Mouse (Mus musculus) left cerebral cortex, postnatal 14 days (tissue): ENCODE measurements around the gene Fut11. TPM values are rescaled to one million over a fixed set of nuclear protein-coding genes. Genes with fewer than 3 reads are reported as not detected.
A peak's percentile ranks its signal among the peaks of the same experiment; 100 is the strongest.

Experiments used
- DNase-seq, 2 experiments: peaks; one replicate each; pipeline ENCODE4 v3.0.0; 2021 to 2022; ENCODE audit warnings: low spot score in 2 of 2, mixed read lengths in 1 of 2
- intact Hi-C: fragments of 180-260 bp; cut with DNase I; formaldehyde crosslinking; loops from one replicate; pipeline ENCODE4 v1.15.1; 2025
- total RNA-seq, 2 experiments: library from RNA; stranded (reverse); gene quantifications; 2 replicates each; pipeline ENCODE4 v1.2.3; 2021

Gene Fut11
- total RNA-seq, 2 experiments from 2014 or later: 19.3 to 20.1 TPM

DNA sequence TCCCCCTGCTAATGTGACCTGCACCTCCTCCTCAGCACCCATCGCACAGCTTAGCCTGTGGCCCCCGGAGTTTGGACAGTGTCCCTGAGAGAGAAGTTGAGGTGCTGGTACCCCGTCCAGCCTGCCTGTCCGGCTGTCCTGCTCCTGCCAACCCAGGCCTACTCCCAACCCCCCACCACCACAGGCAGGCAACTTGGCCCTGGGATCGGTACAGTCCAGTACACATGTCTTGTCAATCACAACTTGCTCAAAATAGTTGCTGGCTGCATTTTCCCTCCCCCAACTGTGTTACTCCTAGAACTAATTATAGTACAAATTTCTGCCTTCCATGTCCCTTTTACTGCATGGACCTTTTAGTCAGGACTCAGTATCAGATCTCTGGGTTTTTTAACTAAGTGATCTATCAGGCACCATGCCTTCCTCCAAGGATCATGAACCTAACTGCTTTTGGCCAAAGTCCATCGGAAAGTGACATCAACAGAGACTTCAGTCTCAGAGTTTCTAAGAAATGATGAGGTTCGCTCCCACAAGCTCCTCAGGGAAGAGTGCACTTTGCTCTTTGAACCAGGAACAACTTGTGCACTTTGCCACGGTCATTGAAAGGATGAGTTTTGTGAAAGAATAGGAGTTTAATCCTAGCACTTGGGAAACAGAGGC, 26.5 kb upstream of the Fut11 start, which contains the start of gene Synpo2l:
Synpo2l (minus strand) TSS at position 201 of the 657 bp plus-strand sequence.
- no peak for DNase-seq
- intact Hi-C loops: loop anchor here (10.0 kb wide), 1 partner anchor 273 kb away; the partner anchor contains the start of gene Mrps16

DNA sequence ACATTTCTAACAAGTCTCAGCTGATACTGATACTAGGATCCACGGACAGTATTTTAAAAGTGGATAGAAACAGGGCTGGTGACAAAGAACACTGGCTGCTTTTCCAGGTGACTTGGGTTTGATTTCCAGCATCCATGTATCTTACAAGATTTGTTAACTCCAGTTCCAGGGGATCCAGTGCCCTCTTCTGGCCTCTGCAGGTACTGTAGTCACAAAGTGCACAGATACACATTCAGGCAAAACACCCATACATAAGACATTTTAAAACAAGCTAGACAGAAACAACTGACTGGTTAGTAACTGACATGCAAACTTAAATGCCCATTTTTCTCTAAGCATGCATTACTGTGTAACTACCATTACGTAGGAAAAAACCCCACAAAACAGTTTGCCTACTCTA, 21.8 kb upstream of the Fut11 start:
- DNase-seq: peak; percentile 39 to 67
- intact Hi-C loops: no loop called here

DNA sequence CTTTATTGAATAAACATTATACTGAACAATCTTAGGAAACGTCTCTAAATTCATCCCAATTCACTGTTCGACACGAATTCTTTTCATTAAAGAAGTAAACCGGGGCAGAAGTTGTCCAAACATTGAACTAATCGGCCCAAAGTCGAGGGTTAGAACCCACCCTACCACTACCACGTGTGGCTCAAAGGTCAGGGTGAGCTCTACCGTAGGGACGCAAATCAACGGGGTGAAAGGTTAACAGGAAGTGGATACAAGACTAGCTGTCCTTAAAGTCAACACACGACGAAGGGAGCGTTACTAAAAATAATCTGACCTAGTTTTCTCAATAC, 21.1 kb upstream of the Fut11 start:
- intact Hi-C loops: no loop called here
- DNase-seq: peak in 1 of 2 experiments; percentile 52

DNA sequence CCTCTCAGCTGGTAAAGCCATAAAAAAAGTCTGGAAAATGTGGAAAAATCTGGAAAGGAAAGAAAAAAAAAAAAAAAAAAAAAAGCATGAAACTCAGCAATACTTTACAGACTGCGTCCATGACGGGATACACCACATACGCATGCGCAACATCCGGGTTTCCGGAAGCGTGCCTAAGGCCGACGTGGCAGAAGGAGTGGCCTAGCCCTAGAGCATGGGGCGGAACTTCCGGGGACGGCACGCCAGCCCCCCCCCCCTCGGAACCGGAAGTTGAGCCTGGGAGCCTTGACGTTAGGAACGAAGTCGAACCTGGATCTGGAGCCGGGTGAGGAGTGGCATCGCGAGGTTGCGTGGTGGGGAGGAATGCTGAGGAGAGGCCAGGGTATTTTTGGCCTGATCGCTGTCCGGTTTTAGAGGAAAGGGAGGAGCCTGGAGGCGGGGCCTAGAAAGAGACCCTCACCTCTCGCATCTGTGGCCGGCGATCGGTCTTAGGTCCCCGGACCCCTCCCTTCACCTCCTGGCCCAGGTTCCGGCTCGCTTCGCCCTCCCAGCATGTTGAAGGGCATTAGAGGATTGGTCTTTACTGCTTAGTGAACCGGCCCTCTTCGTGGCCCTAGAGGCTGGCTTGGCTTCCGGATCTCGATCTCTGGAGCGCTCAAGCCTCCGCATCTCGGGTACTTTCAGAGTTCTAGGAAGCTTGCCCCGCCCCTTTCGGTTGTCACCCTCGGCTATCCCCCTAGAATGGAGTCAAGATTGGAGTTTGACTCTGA, 20.5 kb upstream of the Fut11 start, which contains the start of gene Sec24c:
Sec24c (plus strand) TSS at position 245 of the 770 bp plus-strand sequence.
- intact Hi-C loops: no loop called here
- peak; percentile 96 to 98 for DNase-seq

DNA sequence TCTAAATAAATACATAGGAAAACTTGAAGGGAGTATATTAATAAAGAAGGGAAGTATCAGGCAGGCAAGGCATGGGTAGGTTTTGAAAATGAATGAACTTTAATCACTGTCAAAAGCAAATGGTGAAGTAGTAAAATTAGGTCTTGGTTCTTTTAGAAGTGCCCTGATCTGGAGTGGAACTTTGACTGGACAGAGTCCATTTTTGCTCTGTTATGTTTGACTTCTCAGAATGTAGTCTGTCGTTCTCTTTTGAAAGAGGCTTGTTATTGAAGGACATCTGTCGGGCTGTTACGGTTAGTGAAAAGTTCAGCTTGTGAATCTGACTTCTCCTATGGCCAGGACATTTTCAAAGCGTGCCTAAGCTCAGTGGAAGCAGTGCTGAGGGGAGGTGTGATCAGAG, 16.9 kb upstream of the Fut11 start:
- intact Hi-C loops: no loop called here
- DNase-seq: no peak

DNA sequence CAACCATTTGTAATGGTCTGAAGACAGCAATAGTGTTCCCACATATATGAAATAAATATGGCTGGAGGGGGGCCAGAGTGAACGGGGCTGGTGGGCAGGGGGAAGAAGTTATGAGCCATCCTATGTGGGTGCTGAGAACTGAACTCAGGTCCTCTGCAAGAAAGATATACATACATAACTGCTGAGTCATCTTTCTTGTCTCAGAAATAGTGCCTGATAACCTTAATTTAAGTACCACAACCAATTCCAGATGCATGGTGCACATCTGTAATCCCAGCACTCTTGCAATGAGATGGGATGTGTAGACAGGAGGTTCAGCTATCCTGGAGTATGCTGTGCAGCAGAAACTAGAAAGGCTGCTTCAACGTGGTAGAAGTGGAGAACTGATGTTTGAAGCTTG, 13.0 kb upstream of the Fut11 start:
- intact Hi-C loops: no loop called here

DNA sequence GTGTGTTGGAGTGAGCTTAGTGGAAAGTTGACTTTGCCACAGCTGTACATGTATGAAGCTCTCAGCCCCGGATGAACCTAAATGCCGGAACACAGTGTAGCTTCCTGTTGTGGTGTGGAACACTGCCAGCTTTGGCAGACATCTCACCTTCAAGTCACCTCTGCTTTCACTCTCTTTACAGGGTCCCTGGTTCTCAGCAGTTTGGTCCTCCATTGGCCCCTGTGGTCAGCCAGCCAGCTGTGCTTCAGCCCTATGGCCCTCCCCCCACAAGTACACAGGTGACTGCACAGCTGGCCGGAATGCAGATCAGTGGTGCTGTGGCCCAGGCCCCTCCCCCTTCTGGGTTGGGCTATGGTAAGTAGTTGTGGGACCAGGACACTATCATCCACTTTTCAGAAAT, 12.3 kb upstream of the Fut11 start:
- no peak for DNase-seq
- intact Hi-C loops: no loop called here

More for the DNA sequence above, 13.0 kb upstream of the Fut11 start:
- DNase-seq: no peak

DNA sequence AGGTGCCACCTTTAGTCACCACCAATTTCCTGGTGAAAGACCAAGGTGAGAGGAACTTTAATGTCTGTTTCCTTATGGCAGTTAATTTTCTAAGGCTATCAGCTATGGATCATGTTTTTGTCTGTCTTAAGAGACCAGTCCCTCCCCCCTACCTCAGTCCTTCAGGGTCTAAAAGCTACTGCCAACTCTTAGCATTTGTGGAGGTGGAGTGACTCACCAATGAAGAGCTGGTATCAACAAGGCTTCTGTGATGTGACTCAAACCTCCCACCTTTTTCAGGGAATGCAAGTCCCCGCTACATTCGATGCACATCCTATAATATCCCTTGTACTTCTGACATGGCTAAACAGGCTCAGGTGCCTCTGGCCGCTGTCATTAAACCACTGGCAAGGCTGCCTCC, 8.2 kb upstream of the Fut11 start:
- no peak for DNase-seq
- intact Hi-C loops: no loop called here

DNA sequence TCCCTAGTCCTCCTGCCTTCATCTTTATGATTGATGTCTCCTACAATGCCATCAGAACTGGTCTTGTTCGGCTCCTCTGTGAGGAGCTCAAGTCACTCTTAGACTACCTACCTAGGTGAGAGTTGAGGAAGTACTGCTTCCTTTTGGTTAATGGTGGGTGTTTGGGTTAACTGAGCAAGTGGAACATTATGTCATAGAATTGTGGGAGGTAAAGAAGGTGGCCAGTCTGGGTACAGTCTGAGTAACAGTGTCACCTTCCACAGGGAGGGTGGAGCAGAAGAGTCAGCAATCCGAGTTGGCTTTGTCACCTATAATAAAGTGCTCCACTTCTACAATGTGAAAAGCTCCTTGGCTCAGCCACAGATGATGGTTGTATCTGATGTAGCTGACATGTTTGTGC, 5.8 kb upstream of the Fut11 start:
- DNase-seq: no peak
- intact Hi-C loops: no loop called here

DNA sequence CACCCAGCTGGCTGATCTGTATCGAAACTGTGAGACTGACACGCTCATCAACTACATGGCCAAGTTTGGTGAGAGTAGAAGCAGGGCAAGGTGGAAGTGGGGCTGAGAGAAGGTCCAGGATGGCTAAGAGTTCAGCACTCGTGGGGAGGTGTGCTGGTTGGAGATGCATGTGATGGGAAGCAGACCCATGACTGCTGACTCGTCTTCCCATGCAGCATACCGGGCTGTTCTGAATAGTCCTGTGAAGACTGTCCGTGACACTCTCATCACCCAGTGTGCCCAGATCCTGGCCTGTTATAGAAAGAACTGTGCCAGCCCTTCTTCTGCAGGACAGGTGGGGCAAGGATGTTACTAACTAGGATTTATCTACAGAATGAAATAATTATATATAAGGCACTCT, 3.0 kb upstream of the Fut11 start:
- no peak for DNase-seq
- intact Hi-C loops: no loop called here

DNA sequence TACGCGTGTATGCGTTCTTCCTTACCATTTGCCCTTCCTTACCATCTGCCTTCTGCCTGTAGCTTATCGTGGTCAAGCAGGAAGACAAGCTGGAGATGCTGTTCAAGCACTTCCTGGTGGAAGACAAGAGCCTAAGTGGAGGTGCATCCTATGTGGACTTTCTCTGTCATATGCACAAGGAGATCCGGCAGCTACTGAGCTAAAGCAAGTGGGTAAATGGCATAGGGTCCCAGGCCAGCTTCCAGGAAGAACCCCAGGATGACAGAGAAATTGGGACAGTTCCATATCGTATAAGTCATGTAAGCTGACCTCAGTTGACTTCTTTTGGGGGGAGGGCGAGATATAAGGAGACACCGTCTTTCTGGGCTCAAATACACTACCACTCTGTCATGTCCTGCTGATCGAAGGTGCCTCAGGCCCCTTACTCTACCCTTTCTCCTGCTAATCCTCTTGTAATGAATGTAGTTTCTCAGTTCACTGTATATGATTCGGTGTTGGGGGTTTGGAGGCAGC, 1.1 kb upstream of the Fut11 start:
- DNase-seq: no peak

DNA sequence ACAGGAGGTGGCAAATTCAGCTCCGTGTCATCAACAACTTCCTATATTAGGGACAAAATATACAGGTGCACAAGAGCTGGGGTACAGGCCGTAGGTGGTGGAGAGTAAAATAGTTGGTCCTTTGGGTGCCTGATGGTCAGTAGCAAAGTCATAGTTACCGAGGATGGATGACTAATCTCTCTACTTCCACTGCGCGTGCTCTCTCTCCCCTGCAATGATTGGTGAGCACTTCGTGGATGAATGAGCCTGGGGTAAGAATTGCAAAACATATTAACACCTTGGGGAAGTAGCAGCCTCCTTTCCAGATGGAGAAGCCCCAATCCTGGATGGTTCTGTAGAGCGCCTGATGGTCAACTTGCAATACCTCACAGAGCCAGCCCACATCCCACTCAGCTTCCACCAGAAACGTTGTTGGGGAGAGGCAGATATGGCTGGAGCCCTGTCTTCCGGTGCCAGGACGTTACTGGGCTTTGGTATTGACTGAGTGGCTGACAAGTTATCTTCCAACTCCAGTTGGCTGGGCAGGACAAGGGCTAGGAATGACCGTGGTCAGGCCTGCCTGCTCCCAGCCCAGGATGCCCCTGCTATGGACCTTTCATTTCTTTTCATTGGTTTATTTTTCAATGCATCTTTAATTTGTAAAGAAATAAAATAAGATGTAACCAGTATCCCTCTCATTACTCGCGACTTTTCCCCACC, 434 bp upstream of the Fut11 start:
- DNase-seq: peak in 1 of 2 experiments; percentile 41
- intact Hi-C loops: no loop called here

More for the DNA sequence above, 1.1 kb upstream of the Fut11 start:
- intact Hi-C loops: no loop called here

DNA sequence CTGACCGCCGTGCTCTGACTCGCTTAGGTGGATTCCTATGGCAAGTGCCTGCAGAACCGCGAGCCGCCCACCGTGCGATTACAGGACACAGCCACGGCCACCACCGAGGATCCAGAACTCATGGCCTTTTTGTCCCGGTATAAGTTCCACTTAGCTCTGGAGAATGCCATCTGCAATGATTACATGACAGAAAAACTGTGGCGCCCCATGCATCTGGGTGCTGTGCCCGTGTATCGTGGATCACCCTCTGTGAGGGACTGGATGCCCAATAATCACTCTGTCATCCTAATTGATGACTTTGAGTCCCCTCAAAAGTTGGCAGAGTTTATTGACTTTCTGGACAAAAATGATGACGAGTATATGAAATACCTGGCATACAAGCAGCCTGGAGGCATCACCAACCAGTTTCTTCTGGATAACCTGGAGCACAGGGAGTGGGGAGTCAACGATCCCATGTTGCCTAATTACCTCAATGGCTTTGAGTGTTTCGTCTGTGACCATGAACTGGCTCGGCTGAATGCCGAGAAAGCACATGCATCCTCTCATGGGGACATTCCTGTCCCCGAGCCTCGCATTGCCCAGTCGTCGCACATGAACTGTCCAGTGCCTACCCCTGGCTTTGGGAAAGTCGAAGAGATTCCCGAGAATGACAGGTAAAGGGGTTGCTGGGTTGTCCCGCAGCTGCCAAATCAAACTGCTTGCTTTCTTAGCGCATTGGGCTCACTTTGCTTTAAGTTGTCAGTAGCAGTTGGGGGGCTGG, 1.2 kb downstream of the Fut11 start:
- no peak for DNase-seq

DNA sequence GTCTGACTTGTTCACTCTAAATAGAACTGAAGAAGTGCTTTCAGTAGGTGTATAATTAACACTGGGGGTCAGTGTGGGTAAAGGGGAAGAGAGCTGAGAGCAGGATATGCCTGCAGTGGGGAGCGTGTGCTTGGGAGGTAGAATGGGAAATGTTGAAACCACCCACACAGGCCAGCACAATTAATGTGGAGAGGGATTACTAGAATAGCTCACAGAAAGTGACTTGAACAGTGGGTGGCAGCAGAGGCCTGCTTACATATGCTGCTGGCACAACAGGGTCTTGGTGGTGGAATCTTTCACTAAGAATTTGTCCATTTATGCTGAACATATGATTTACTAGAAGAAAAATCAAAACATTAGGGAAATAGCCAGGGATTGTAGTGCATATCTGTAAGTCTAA, 2.2 kb downstream of the Fut11 start:
- intact Hi-C loops: no loop called here
- peak; percentile 72 to 86 for DNase-seq

More for the DNA sequence above, 1.2 kb downstream of the Fut11 start:
- intact Hi-C loops: no loop called here

DNA sequence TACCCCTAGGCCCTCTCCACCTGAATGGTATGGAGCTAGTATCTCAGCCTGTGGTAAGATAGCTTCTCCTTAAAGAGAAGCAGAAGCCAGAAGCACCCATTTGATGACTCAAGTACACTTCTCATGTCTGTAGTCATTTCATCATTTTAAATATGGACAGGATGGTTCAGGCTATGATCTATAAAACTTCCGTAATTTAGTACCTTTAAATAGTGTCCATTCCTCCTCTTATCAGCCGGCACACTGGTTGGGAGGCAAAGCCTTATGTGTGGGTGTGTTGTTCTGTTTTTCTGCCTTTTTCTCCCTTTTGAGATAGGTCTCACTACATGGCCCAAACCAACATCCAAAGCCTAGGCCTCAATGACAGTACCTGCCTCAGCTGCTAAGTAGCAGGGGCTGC, 3.7 kb downstream of the Fut11 start:
- intact Hi-C loops: no loop called here
- DNase-seq: no peak

DNA sequence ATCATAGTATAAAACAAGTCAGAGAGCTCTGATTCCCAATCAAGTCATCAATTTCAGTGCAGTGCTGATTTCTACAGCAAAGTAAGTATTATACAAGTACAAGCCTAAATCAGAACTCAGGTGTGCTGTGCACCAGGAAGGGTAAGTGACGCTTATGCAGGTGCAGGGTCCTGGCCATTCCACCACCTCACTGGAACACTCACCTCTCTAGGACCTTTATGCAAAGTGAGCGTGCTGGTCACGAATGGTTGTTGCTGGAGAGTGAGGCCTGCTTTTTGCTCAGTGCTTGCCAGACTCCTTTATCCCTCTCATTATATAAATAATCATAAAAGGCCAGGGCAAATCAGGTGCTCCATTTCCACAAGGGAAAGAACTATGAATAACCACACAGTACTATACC, 5.6 kb downstream of the Fut11 start:
- intact Hi-C loops: no loop called here
- no peak for DNase-seq

DNA sequence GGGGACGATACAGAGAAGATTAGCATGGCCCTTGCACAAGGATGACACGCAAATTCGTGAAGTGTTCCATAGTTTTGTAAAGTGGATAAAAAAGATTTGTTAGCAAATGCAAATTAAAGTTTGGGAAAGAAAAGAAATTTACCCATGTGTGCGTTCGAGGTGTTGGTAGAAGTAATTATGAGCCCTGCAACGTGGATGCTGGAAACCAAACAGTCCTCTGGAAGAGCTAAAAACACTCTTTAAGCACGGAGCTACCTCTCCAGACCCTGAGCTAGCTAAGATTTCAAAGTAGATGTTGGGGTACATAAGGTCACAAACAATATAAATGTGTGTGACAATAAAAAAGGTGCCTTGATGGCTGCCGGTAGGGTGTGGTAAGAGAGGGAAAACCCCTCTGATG, 6.8 kb downstream of the Fut11 start:
- DNase-seq: no peak
- intact Hi-C loops: no loop called here

DNA sequence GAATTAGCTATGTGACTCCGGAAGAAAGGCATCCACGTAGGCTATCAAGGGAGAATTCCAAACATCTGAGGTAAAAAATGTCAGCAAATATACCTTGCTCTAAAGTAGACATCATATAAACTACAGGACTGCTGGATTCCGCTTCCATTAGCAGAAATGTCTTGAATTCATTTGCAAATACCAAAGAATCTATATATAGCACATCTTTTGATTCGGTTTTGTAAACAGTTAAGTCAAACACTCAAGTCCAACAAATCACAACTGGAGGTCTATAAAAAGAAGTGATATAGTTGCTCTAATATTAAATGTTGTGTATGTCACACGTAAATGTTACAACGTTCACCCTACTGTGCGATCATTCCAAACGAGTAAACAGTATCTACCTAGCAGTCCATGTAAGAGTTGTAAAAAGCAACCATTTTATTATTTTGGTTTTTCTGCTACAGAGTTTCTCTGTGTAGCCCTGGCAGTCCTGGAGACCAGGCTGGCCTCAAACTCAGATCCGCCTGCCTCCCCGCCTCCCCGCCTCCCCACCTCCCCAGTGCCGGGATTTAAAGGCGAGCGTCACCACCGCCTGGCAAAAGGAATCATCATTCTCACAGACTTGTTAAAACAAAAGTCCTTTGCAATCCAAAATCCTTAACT, 7.5 kb downstream of the Fut11 start:
- intact Hi-C loops: no loop called here
- DNase-seq: no peak

DNA sequence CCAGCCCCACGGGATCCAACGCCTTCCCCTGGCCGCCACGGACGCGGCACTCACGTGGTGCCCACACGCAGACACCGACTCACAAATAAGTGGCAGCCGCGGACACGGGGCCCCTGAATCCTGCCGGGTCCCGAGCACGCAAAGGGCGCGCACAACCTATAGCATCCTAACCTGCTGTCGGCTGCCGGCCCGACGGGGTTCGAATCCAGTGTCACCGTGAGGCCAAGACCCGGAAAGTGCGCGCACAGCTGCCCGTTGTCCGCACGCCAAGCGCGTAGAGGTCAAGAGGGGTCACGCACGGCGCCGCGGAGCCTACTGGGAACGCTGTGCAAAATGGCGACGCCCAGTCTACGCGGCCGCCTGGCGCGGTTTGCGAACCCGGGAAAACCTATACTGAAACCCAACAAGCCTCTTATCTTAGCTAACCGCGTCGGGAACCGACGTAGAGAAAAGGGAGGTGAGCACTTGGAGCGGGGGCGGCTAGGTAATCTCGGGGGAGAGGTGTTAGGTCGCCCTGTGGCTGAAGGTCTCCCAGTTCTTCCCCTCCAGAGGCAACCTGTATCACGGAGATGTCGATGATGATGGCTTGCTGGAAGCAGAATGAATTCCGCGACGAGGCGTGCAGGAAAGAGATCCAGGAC, 8.1 kb downstream of the Fut11 start, which contains the start of gene Chchd1:
Chchd1 (plus strand) TSS at position 266 of the 641 bp plus-strand sequence.
- intact Hi-C loops: no loop called here
- peak; percentile 91 to 92 for DNase-seq
